Mouse (Mus musculus) limb, embryonic 14.5 days (tissue): ENCODE measurements at regions not wholly inside any gene's neighbourhood (a gene's known extent, or its start where the extent isn't known, plus 50 kb on each side); places are given as distances from the start of the nearest gene placed in this dataset.

ENCODE experiments used
- ATAC-seq: fragments of 200-750 bp; cut with Nextera tagmentation; 2 replicates; pipeline ENCODE4 v1.8.0; 2017; ENCODE audit warnings: low read depth, moderate number of reproducible peaks, moderate TSS enrichment; ENCODE audit not compliant: low FRiP score
- DNase-seq: peaks from one replicate; pipeline ENCODE4 v3.0.0-alpha.2; 2015; ENCODE audit warnings: low spot score
- H3K27ac ChIP-seq: fragments of 300-500 bp; sonication (generic); replicated peaks from 2 replicates; pipeline ENCODE4 v1.5.1; 2014; ENCODE audit warnings: low read depth, mild to moderate bottlenecking, low read length, moderate library complexity, mixed read lengths
- H3K27me3 ChIP-seq: fragments of 300-500 bp; sonication (generic); 2 replicates; pipeline ENCODE4 v1.6.1; 2014; ENCODE audit warnings: low read length, mixed read lengths; ENCODE audit not compliant: control insufficient read depth, insufficient read depth
- H3K36me3 ChIP-seq: fragments of 300-500 bp; sonication (generic); 2 replicates; pipeline ENCODE4 v1.6.1; 2014; ENCODE audit warnings: mild to moderate bottlenecking, low read length, moderate library complexity, mixed read lengths; ENCODE audit not compliant: control insufficient read depth, insufficient read depth
- H3K4me1 ChIP-seq: fragments of 300-500 bp; sonication (generic); 2 replicates; pipeline ENCODE4 v1.6.1; 2014; ENCODE audit warnings: antibody characterized with exemption, low read length, mixed read lengths; ENCODE audit not compliant: control insufficient read depth, insufficient read depth
- H3K4me2 ChIP-seq: fragments of 300-500 bp; sonication (generic); replicated peaks from 2 replicates; pipeline ENCODE4 v1.6.1; 2014; ENCODE audit warnings: low read depth, mild to moderate bottlenecking, low read length, moderate library complexity; ENCODE audit not compliant: severe bottlenecking
- H3K4me3 ChIP-seq: fragments of 300-500 bp; sonication (generic); replicated peaks from 2 replicates; pipeline ENCODE4 v1.5.1; 2014; ENCODE audit warnings: low read length
- H3K9ac ChIP-seq: fragments of 300-500 bp; sonication (generic); 2 replicates; pipeline ENCODE4 v1.6.1; 2014; ENCODE audit warnings: mild to moderate bottlenecking, low read depth, low read length, moderate library complexity; ENCODE audit not compliant: severe bottlenecking
- H3K9me3 ChIP-seq: fragments of 300-500 bp; sonication (generic); 2 replicates; pipeline ENCODE4 v1.6.1; 2016; ENCODE audit warnings: low read length; ENCODE audit not compliant: control insufficient read depth
- POLR2A ChIP-seq: fragments of 200-500 bp; IDR thresholded peaks from 2 replicates; pipeline ENCODE4 v1.8.0; 2012; ENCODE audit warnings: inconsistent platforms, mild to moderate bottlenecking, moderate library complexity, borderline replicate concordance; ENCODE audit not compliant: insufficient read depth, insufficient read length; ENCODE audit errors: extremely low read depth
- WGBS: fragments of 180-500 bp; shearing (Covaris S2); extraction: QIAGEN DNeasy Blood & Tissue Kit; methylation state at CpG from one replicate; pipeline ENCODE4 v1.1.7; 2014; 5-methylcytosine and 5-hydroxymethylcytosine counted together

DNA sequence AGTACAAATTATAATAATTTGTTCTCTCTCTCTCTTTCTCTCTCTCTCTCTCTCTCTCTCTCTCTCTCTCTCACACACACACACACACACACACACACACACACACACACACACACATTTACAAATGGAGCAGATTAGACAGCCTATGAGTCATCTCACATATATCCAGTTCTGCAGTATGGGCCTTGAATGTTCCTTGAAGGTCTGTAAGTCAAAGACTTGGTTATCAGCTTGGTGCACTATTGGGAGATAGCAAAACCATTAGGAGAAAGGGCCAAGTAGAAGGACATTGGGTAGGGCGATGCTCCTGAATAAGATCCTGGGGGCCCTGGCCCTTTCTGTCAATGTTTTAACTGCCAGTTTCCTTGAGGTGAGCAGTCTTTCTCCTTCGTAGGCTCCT is 145.1 kb upstream of the Trib2 start:
- no peak for DNase-seq
- H3K36me3 ChIP-seq = no peaks in the 10 kb centered on the region
- no peak overlapping the region for H3K9ac ChIP-seq
- no peak for TF ChIP-seq POLR2A
- H3K9me3 ChIP-seq = no peaks in the 10 kb centered on the region
- H3K4me2 ChIP-seq = no peak overlapping the region
- 84% methylated on average over 2 of the region's 2 CpGs for WGBS
- no peaks in the 10 kb centered on the region for H3K27me3 ChIP-seq
- no peak for ATAC-seq
- no peak overlapping the region for H3K27ac ChIP-seq
- no peak overlapping the region for H3K4me3 ChIP-seq
- H3K4me1 ChIP-seq = no peaks in the 10 kb centered on the region

DNA sequence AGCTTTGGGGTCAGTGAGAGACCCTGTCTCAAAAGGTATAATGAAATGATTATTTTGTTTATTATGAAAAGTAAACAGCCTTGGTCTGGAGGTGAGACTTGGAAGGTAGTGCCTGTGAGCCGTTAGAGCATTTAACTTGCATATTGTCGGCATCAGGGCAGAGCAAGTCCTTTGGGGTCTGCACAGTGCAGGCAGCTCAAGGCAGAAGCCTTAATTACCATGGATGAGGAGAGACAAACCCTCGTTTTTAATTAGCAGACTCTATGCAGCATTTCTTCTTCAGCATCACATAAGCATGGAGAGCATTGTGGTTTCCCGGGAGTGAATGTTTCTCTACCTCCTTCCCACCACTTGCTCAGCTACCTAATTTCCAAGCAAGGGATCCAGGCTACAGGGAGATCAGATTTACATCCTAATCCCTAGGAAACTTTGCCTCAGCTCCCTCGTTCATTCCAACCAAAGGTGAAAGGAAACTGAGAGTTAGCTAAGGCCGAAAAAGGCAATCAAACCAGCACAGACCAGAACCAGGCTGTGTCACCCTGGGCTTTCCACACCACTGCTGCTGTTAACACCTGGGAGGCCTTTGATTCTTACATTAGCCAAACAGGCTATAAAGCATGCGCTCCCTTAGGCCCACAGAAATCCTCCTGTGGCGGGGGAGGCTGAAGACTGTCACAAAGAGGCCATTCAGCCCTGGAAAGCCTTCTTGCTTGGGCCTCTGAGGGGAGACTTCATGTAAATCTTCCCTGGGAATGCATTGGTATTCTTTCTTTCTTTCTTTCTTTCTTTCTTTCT is 120.9 kb upstream of the Trib2 start:
- H3K27ac ChIP-seq = no peak overlapping the region
- H3K9me3 ChIP-seq = no peaks in the 10 kb centered on the region
- WGBS = 24% methylated on average over 8 of the region's 8 CpGs
- H3K36me3 ChIP-seq = no peaks in the 10 kb centered on the region
- H3K4me1 ChIP-seq = peaks cover 7% of the 10 kb centered on the region; the same call in 1 of the 2 replicates
- H3K4me2 ChIP-seq = no peak overlapping the region
- no peaks in the 10 kb centered on the region for H3K27me3 ChIP-seq
- H3K4me3 ChIP-seq = no peak overlapping the region
- ATAC-seq (peak; percentile 67; the same call in 1 of the 2 replicates), DNase-seq (peak; percentile 32)
- TF ChIP-seq POLR2A = no peak
- H3K9ac ChIP-seq = no peak overlapping the region

DNA sequence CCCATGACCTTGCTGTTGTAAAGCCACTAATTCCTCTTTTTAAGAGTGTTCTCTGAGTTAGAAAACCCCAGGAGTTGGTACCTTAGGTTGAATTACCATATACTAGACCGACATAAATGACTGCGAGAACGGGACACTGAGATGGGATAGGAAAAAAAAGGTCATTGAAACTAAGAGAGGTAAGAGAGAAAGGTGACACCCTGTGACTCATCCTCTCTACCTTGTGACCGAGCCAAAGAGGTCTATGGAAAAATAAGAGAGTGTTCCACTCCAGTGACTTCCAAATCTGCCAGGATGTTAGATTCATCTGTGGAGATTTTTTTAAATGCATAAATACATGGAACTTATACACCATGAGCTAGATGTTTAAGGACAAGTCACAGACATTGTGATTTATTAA is 115.3 kb upstream of the Trib2 start:
- ATAC-seq (no peak), DNase-seq (no peak)
- Histone ChIP-seq H3K9ac (no peak overlapping the region), H3K9me3 (no peaks in the 10 kb centered on the region), H3K36me3 (no peaks in the 10 kb centered on the region), H3K4me1 (no peaks in the 10 kb centered on the region), H3K27ac (no peak overlapping the region), H3K4me2 (no peak overlapping the region), H3K4me3 (no peak overlapping the region), H3K27me3 (no peaks in the 10 kb centered on the region)
- WGBS = 87% methylated on average over 4 of the region's 4 CpGs
- TF ChIP-seq POLR2A = no peak

DNA sequence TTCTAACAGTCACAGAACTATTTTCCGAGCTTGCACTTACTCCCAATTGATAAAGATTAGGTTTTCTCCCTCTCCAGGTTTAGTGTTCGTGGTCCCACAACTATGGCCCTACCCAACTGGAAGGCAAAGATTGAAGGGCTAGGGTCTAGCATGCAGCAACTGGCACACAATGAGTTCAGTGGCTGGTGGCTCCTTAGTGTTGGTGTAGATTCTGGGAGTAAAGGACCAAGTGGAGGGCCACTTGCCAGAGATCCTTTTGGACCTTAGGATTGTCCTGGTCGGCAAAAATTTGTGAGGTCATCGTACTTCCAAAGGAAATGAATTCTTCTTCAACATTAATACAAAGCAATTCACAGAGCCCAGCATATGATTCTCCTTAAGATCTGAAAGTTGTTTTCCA is 114.8 kb upstream of the Trib2 start:
- H3K36me3 ChIP-seq = no peaks in the 10 kb centered on the region
- TF ChIP-seq POLR2A = no peak
- no peak overlapping the region for H3K4me3 ChIP-seq
- H3K9ac ChIP-seq = no peak overlapping the region
- H3K4me2 ChIP-seq = no peak overlapping the region
- DNase-seq = no peak
- H3K9me3 ChIP-seq = no peaks in the 10 kb centered on the region
- H3K27ac ChIP-seq = no peak overlapping the region
- no peak for ATAC-seq
- WGBS = 92% methylated on average over 4 of the region's 4 CpGs
- no peaks in the 10 kb centered on the region for H3K27me3 ChIP-seq
- H3K4me1 ChIP-seq = no peaks in the 10 kb centered on the region

DNA sequence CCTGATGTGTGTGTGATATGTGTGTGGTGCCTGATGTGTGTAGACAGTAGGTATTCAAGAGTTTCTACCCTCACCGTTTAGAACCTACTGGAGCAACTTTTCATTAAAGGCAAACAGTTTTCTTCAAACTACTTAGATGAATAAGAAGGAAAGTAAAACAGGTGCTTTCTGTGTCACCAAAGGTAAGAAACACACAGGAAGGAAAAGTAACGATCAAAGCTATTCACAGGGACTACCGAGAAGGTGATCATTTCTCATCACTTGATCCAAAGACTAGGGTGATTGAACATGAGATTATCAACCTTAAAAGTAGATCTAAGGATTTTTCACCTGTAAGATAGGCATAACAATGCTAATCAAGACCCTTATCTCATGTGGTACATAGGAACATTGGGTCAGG is 113.4 kb upstream of the Trib2 start:
- no peak overlapping the region for H3K4me3 ChIP-seq

More for the DNA sequence above, 113.4 kb upstream of the Trib2 start:
- H3K27me3 ChIP-seq = no peaks in the 10 kb centered on the region
- no peak for DNase-seq
- 90% methylated on average over 3 of the region's 3 CpGs for WGBS
- no peak overlapping the region for H3K4me2 ChIP-seq
- no peak for TF ChIP-seq POLR2A
- no peaks in the 10 kb centered on the region for H3K9me3 ChIP-seq
- no peak for ATAC-seq
- no peaks in the 10 kb centered on the region for H3K36me3 ChIP-seq
- no peaks in the 10 kb centered on the region for H3K4me1 ChIP-seq
- no peak overlapping the region for H3K9ac ChIP-seq
- H3K27ac ChIP-seq = no peak overlapping the region
